Mouse (Mus musculus): Measurements from ENCODE around the gene Zfp472. TPM values are rescaled to one million over a fixed set of nuclear protein-coding genes. Genes with fewer than 3 reads are reported as not detected.
A peak's percentile ranks its signal among the peaks of the same experiment; 100 is the strongest.

Zfp472 gene
- polyA plus RNA-seq, 1 experiment from 2014 or later, result 8.5 TPM

- no peak for ATAC-seq (ENCODE audit: low FRiP score)
- Histone ChIP-seq H3K4me1 (replicated peaks; ENCODE audit: control insufficient read depth, insufficient read depth, low read length) (peaks cover 5% of the 10 kb centered on the region; the same call in 1 of the 2 replicates), H3K9me3 (ENCODE audit: control insufficient read depth, low read length) (no peaks in the 10 kb centered on the region), H3K27me3 (ENCODE audit: control insufficient read depth, insufficient read depth, low read length) (no peaks in the 10 kb centered on the region), H3K9ac (no peak overlapping the region), H3K4me3 (replicated peaks; ENCODE audit: low read length) (no peak overlapping the region), H3K27ac (no peak overlapping the region), H3K4me2 (replicated peaks) (no peak overlapping the region), H3K36me3 (replicated peaks; ENCODE audit: control insufficient read depth, insufficient read depth) (no peaks in the 10 kb centered on the region)
- WGBS, result 65% methylated on average over 3 of the region's 3 CpGs
- DNase-seq (ENCODE audit: low spot score), result no peak
These were observed 21.1 kb upstream of the Zfp472 start for GRCm38 (mm10) chr17:32944402-32945035.

- Histone ChIP-seq H3K4me1 (replicated peaks; ENCODE audit: control insufficient read depth, insufficient read depth, low read length) (peaks cover 5% of the 10 kb centered on the region; the same call in 1 of the 2 replicates), H3K9ac (peak overlapping the region; percentile 51), H3K4me2 (replicated peaks) (peak overlapping the region; percentile 67), H3K36me3 (replicated peaks; ENCODE audit: control insufficient read depth, insufficient read depth) (no peaks in the 10 kb centered on the region), H3K27ac (0 out of 2 replicates have a peak overlapping the region, but pooled peaks have one; percentile 32), H3K4me3 (replicated peaks; ENCODE audit: low read length) (peak overlapping the region; percentile 43), H3K9me3 (ENCODE audit: control insufficient read depth, low read length) (no peaks in the 10 kb centered on the region), H3K27me3 (ENCODE audit: control insufficient read depth, insufficient read depth, low read length) (no peaks in the 10 kb centered on the region)
- DNase-seq (ENCODE audit: low spot score) (no peak), ATAC-seq (ENCODE audit: low FRiP score) (no peak)
- 64% methylated on average over 9 of the region's 9 CpGs for WGBS
These were observed 18.9 kb upstream of the Zfp472 start for GRCm38 (mm10) chr17:32946716-32947115.

DNA sequence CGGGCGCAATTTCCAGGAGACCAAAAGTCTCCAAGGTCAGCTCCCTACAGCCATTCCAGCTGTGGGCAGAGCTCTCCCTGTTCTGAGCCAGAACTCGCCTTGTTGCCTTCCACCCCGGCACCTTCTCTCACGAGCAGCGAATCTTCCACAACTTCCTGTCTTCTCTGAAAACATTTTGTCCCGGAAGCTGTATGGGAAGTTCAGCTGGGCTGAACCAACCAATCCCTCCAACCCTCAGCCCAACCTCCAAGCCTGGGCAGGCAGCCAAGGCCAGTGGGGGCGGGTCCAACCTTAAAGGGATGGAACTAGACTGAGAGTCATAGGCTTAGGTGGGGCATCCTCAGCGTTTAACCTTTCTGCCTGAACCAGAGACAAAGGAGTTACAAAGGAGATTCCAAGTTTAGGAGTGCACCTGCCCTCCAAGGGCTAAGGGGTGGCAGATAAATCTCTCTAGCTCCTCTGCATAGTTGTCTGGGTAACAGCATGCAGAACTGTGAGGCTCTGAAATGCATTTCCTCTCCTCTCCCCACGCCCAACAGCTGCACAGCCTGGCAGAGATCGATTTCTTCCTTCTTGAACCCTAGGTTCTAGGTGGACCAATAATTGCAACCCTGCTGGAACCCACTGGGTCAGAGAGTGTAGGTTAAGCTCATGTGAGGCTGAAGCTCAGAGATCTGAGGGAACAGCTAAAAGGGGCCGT is 18.2 kb upstream of the Zfp472 start, which contains the start of gene Cyp4f13:
Cyp4f13 (minus strand) TSS at position 188 of the 700 bp plus-strand sequence.
- peak within 1 kb of the TSS; percentile 67 for H3K4me2 ChIP-seq (replicated peaks)
- H3K27me3 ChIP-seq (ENCODE audit: control insufficient read depth, insufficient read depth, low read length), result no peaks in the 10 kb centered on the region
- ATAC-seq (ENCODE audit: low FRiP score), result peak; percentile 94
- 43% methylated on average over 12 of the region's 12 CpGs for WGBS
- peak within 1 kb of the TSS; percentile 43 for H3K4me3 ChIP-seq (replicated peaks; ENCODE audit: low read length)
- H3K9ac ChIP-seq, result peak within 1 kb of the TSS; percentile 51
- no peaks in the 10 kb centered on the region for H3K36me3 ChIP-seq (replicated peaks; ENCODE audit: control insufficient read depth, insufficient read depth)
- H3K9me3 ChIP-seq (ENCODE audit: control insufficient read depth, low read length), result no peaks in the 10 kb centered on the region
- peaks cover 5% of the 10 kb centered on the region; the same call in 1 of the 2 replicates for H3K4me1 ChIP-seq (replicated peaks; ENCODE audit: control insufficient read depth, insufficient read depth, low read length)
- peak; percentile 87 for DNase-seq (ENCODE audit: low spot score)
- 0 out of 2 replicates have a peak within 1 kb of the TSS, but pooled peaks have one; percentile 32 for H3K27ac ChIP-seq

DNA sequence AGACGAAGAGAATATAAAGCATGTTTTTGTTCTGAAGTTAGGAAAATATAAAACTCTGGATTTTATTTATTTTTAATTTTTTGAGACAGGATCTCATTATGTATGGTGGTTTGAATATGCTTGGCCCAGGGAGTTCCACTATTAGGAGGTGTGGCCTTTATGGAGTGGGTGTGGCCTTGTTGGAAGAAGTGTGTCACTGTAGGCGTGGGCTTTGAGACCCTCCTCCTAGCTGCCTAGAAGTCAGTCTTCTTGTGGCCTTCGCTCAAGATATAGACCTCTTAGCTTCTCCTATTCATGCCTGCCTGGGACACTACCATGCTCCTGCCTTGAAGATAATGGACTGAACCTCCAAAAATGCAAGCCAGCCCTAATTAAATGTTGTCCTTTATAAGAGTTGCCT is 15.5 kb upstream of the Zfp472 start:
- Histone ChIP-seq H3K9ac (no peak overlapping the region), H3K36me3 (replicated peaks; ENCODE audit: control insufficient read depth, insufficient read depth) (no peaks in the 10 kb centered on the region), H3K4me3 (replicated peaks; ENCODE audit: low read length) (no peak overlapping the region), H3K27me3 (ENCODE audit: control insufficient read depth, insufficient read depth, low read length) (no peaks in the 10 kb centered on the region), H3K4me2 (replicated peaks) (no peak overlapping the region), H3K27ac (no peak overlapping the region), H3K9me3 (ENCODE audit: control insufficient read depth, low read length) (no peaks in the 10 kb centered on the region), H3K4me1 (replicated peaks; ENCODE audit: control insufficient read depth, insufficient read depth, low read length) (peaks cover 5% of the 10 kb centered on the region; the same call in 1 of the 2 replicates)
- ATAC-seq (ENCODE audit: low FRiP score) (no peak), DNase-seq (ENCODE audit: low spot score) (no peak)
- WGBS, result 90% methylated on average over 3 of the region's 3 CpGs

GRCm38 (mm10) chr17:32951006-32951405 is 14.6 kb upstream of the Zfp472 start:
- peaks cover 5% of the 10 kb centered on the region; the same call in 1 of the 2 replicates for H3K4me1 ChIP-seq (replicated peaks; ENCODE audit: control insufficient read depth, insufficient read depth, low read length)
- H3K27ac ChIP-seq, result no peak overlapping the region
- H3K36me3 ChIP-seq (replicated peaks; ENCODE audit: control insufficient read depth, insufficient read depth), result no peaks in the 10 kb centered on the region
- H3K27me3 ChIP-seq (ENCODE audit: control insufficient read depth, insufficient read depth, low read length), result no peaks in the 10 kb centered on the region
- ATAC-seq (ENCODE audit: low FRiP score) (no peak), DNase-seq (ENCODE audit: low spot score) (no peak)
- H3K9ac ChIP-seq, result no peak overlapping the region
- no peak overlapping the region for H3K4me3 ChIP-seq (replicated peaks; ENCODE audit: low read length)
- 83% methylated on average over 11 of the region's 11 CpGs for WGBS
- no peaks in the 10 kb centered on the region for H3K9me3 ChIP-seq (ENCODE audit: control insufficient read depth, low read length)
- H3K4me2 ChIP-seq (replicated peaks), result no peak overlapping the region

GRCm38 (mm10) chr17:32951441-32951840 is 14.2 kb upstream of the Zfp472 start:
- Histone ChIP-seq H3K27me3 (ENCODE audit: control insufficient read depth, insufficient read depth, low read length) (no peaks in the 10 kb centered on the region), H3K9ac (no peak overlapping the region), H3K4me3 (replicated peaks; ENCODE audit: low read length) (no peak overlapping the region), H3K27ac (no peak overlapping the region), H3K36me3 (replicated peaks; ENCODE audit: control insufficient read depth, insufficient read depth) (no peaks in the 10 kb centered on the region), H3K4me1 (replicated peaks; ENCODE audit: control insufficient read depth, insufficient read depth, low read length) (peaks cover 4% of the 10 kb centered on the region; the same call in 1 of the 2 replicates), H3K4me2 (replicated peaks) (no peak overlapping the region), H3K9me3 (ENCODE audit: control insufficient read depth, low read length) (no peaks in the 10 kb centered on the region)
- ATAC-seq (ENCODE audit: low FRiP score) (no peak), DNase-seq (ENCODE audit: low spot score) (peak; percentile 67)
- 35% methylated on average over 16 of the region's 16 CpGs for WGBS

DNA sequence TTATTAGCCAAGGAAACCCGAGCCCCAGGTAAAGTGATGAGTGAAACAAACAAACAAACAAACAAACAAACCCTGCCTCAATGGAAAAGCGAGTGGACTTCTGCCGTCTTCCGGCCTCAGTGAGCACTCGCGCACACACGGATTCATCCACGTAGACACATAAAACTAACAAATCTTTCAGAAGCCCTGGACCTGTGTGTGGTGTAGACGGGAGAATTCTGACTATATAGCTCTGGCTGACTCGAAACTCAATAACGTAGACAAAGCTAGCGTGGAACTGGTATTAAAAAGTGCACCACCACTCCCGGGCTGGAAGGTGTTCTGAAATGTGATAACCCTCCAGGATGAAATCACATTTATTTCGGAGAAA is 376 bp upstream of the Zfp472 start:
- H3K9me3 ChIP-seq (ENCODE audit: control insufficient read depth, low read length), result no peaks in the 10 kb centered on the region
- H3K27ac ChIP-seq, result 0 out of 2 replicates have a peak overlapping the region, but pooled peaks have one; percentile 14
- peak overlapping the region; percentile 70 for H3K9ac ChIP-seq
- WGBS, result 1% methylated on average over 14 of the region's 14 CpGs
- H3K4me3 ChIP-seq (replicated peaks; ENCODE audit: low read length), result peak overlapping the region; percentile 85
- DNase-seq (ENCODE audit: low spot score) (no peak), ATAC-seq (ENCODE audit: low FRiP score) (peak; percentile 67)
- peaks cover 14% of the 10 kb centered on the region for H3K4me1 ChIP-seq (replicated peaks; ENCODE audit: control insufficient read depth, insufficient read depth, low read length)
- no peaks in the 10 kb centered on the region for H3K36me3 ChIP-seq (replicated peaks; ENCODE audit: control insufficient read depth, insufficient read depth)
- no peaks in the 10 kb centered on the region for H3K27me3 ChIP-seq (ENCODE audit: control insufficient read depth, insufficient read depth, low read length)
- peak overlapping the region; percentile 76 for H3K4me2 ChIP-seq (replicated peaks)

- Histone ChIP-seq H3K4me3 (replicated peaks; ENCODE audit: low read length) (no peak overlapping the region), H3K36me3 (replicated peaks; ENCODE audit: control insufficient read depth, insufficient read depth) (peaks cover 36% of the 10 kb centered on the region), H3K9ac (no peak overlapping the region), H3K9me3 (ENCODE audit: control insufficient read depth, low read length) (no peaks in the 10 kb centered on the region), H3K27me3 (ENCODE audit: control insufficient read depth, insufficient read depth, low read length) (no peaks in the 10 kb centered on the region), H3K27ac (no peak overlapping the region), H3K4me2 (replicated peaks) (no peak overlapping the region), H3K4me1 (replicated peaks; ENCODE audit: control insufficient read depth, insufficient read depth, low read length) (no peaks in the 10 kb centered on the region)
- ATAC-seq (ENCODE audit: low FRiP score), result no peak
- DNase-seq (ENCODE audit: low spot score), result no peak
- 94% methylated on average over 4 of the region's 4 CpGs for WGBS
These were observed 15.7 kb downstream of the Zfp472 start for GRCm38 (mm10) chr17:32981361-32981760.

DNA sequence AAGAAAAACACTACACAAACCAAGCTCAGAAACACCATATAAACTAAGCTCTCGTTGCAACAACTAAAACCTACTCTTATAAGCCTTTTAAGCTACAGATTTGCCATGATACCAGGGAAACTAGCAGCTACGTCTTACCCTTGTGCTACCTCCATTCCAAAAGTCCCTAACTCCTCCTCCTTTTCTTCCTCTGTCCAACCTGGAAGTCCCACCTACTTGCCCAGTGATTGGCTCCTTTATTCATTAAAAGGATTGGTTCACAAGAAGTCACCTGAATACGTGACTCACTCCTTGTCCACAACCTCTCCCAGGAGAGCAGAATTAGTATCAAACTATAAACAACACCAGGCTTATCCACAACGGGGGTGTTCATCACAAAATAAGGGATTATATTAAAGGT is 20.7 kb downstream of the Zfp472 start:
- Histone ChIP-seq H3K4me3 (replicated peaks; ENCODE audit: low read length) (no peak overlapping the region), H3K4me2 (replicated peaks) (no peak overlapping the region)
- 78% methylated on average over 4 of the region's 4 CpGs for WGBS

More for the DNA sequence above, 20.7 kb downstream of the Zfp472 start:
- ATAC-seq (ENCODE audit: low FRiP score), result no peak
- no peaks in the 10 kb centered on the region for H3K36me3 ChIP-seq (replicated peaks; ENCODE audit: control insufficient read depth, insufficient read depth)
- H3K9me3 ChIP-seq (ENCODE audit: control insufficient read depth, low read length), result no peaks in the 10 kb centered on the region
- no peak for DNase-seq (ENCODE audit: low spot score)
- no peaks in the 10 kb centered on the region for H3K4me1 ChIP-seq (replicated peaks; ENCODE audit: control insufficient read depth, insufficient read depth, low read length)
- no peak overlapping the region for H3K27ac ChIP-seq
- no peak overlapping the region for H3K9ac ChIP-seq
- H3K27me3 ChIP-seq (ENCODE audit: control insufficient read depth, insufficient read depth, low read length), result no peaks in the 10 kb centered on the region
